Mouse (Mus musculus): ENCODE measurements around the gene Rag1. TPM values are rescaled to one million over a fixed set of nuclear protein-coding genes. Genes with fewer than 3 reads are reported as not detected.

The Rag1 gene
- total and polyA plus RNA-seq, 2 experiments from 2014 or later: 0.11 to 0.37 TPM

DNA sequence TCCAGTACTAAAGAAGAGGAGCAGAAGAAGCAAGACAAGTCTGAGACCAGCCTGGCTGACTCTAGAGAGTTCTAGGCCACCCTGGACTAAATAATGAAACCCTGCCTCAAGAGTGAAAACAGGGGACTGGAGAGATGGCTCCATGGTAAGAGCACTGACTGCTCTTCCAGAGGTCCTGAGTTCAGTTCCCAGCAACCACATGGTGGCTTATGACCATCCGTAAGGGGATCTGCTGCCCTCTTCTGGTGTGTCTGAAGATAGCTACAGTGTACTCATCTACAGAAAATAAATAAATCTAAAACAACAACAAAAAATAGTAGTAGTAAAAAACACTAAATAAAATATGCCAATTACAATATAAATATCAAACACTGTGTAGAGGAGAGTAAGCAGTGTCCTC is 3.5 kb downstream of the Rag1 start:
- no peaks in the 10 kb centered on the region for H3K36me3 ChIP-seq (ENCODE audit: insufficient read depth, low read length)
- TF ChIP-seq CTCF (IDR thresholded peaks at IDR 0.05; ENCODE audit: low read depth): no peak
- 0 out of 2 replicates have a peak, but pooled peaks cover 3% of the 10 kb centered on the region for H3K4me1 ChIP-seq (ENCODE audit: insufficient read depth, low read length)
- H3K9me3 ChIP-seq (ENCODE audit: low read length): no peaks in the 10 kb centered on the region
- H3K4me2 ChIP-seq (ENCODE audit: low read depth, low read length): no peak overlapping the region
- DNase-seq (ENCODE audit: low spot score): no peak
- H3K27me3 ChIP-seq (ENCODE audit: insufficient read depth, low read length): no peaks in the 10 kb centered on the region
- no peak overlapping the region for H3K4me3 ChIP-seq (ENCODE audit: low read length)
- H3K27ac ChIP-seq: no peak overlapping the region
- ATAC-seq: no peak
- H3K9ac ChIP-seq (replicated peaks; ENCODE audit: low read length): no peak overlapping the region
- 87% methylated on average over 1 of the region's 1 CpGs for WGBS

DNA sequence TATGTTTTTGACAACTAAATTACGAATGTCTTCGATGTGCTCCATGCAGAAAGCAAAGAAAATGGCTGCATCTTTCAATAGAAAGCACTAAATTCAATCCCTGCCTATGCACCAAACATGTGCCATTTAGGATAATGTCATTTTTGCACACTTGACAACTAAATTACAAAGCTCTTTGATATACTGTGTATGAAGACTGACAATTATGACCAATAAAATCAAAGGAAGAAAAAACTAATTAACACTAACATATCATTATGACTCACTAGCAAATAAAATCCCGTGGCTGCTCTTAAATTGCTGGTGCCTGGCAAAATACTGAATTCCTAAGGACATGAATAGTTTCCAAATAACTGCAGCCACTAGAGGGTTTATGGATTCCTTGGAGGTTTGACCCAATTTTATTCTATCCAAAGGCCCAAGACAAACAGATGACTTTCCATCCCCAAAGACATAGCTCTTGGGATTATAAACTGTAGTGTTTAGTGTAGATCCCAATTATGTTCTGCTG is 9.4 kb downstream of the Rag1 start:
- no peak for DNase-seq (ENCODE audit: low spot score)
- TF ChIP-seq CTCF (IDR thresholded peaks at IDR 0.05; ENCODE audit: low read depth): no peak
- H3K9me3 ChIP-seq (ENCODE audit: low read length): no peaks in the 10 kb centered on the region
- no peak overlapping the region for H3K4me2 ChIP-seq (ENCODE audit: low read depth, low read length)
- no peaks in the 10 kb centered on the region for H3K4me1 ChIP-seq (ENCODE audit: insufficient read depth, low read length)
- no peak overlapping the region for H3K4me3 ChIP-seq (ENCODE audit: low read length)
- no peaks in the 10 kb centered on the region for H3K36me3 ChIP-seq (ENCODE audit: insufficient read depth, low read length)
- ATAC-seq: no peak
- H3K27me3 ChIP-seq (ENCODE audit: insufficient read depth, low read length): no peaks in the 10 kb centered on the region
- H3K27ac ChIP-seq: no peak overlapping the region
- H3K9ac ChIP-seq (replicated peaks; ENCODE audit: low read length): no peak overlapping the region
- WGBS: 75% methylated on average over 3 of the region's 3 CpGs

DNA sequence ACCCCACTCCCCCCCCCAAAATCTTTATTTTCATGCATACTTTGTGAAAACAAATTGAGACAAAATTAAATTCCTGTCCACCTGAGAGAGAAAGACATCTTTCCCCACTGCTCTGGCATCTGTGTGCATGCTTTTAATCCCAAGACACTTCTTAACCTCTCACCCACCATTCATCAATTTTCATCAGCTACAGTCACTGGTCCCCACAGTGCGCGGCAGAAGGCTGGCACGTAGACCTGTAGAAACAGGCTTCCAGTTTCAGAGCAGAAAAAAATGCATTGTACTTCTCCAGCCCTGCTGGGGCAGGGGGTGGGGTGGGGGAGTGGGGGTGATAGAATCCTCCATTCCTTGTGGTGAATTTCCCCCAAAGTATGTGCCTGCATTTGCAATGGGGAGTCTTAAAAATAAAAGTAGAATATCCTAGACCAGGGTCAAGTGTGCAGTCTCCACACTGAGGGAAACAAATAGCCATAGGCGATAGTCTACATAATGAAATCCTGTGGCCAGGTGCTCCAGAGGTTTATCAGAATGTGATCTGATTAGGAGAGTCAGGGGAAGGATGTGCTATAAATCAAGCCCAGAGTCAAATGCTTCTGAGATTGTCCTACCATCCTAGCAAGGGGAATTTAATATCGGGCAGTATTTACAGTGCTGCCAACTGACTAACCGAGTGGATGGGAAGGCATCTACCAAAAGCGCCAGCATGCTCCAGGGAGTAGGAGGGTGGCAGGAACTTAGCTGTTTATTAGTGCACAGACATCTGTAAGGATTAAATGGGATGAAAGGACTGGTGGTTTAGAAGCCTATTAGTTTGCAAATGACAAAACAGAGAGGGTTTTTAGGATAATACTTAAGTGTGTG is 10.1 kb downstream of the Rag1 start:
- no peaks in the 10 kb centered on the region for H3K27me3 ChIP-seq (ENCODE audit: insufficient read depth, low read length)
- no peak overlapping the region for H3K4me3 ChIP-seq (ENCODE audit: low read length)
- DNase-seq (ENCODE audit: low spot score) (no peak), ATAC-seq (no peak)
- H3K36me3 ChIP-seq (ENCODE audit: insufficient read depth, low read length): no peaks in the 10 kb centered on the region
- no peak overlapping the region for H3K9ac ChIP-seq (replicated peaks; ENCODE audit: low read length)
- 50% methylated on average over 7 of the region's 7 CpGs for WGBS
- H3K4me1 ChIP-seq (ENCODE audit: insufficient read depth, low read length): no peaks in the 10 kb centered on the region
- no peak for TF ChIP-seq CTCF (IDR thresholded peaks at IDR 0.05; ENCODE audit: low read depth)
- no peaks in the 10 kb centered on the region for H3K9me3 ChIP-seq (ENCODE audit: low read length)
- H3K4me2 ChIP-seq (ENCODE audit: low read depth, low read length): no peak overlapping the region
- H3K27ac ChIP-seq: no peak overlapping the region

DNA sequence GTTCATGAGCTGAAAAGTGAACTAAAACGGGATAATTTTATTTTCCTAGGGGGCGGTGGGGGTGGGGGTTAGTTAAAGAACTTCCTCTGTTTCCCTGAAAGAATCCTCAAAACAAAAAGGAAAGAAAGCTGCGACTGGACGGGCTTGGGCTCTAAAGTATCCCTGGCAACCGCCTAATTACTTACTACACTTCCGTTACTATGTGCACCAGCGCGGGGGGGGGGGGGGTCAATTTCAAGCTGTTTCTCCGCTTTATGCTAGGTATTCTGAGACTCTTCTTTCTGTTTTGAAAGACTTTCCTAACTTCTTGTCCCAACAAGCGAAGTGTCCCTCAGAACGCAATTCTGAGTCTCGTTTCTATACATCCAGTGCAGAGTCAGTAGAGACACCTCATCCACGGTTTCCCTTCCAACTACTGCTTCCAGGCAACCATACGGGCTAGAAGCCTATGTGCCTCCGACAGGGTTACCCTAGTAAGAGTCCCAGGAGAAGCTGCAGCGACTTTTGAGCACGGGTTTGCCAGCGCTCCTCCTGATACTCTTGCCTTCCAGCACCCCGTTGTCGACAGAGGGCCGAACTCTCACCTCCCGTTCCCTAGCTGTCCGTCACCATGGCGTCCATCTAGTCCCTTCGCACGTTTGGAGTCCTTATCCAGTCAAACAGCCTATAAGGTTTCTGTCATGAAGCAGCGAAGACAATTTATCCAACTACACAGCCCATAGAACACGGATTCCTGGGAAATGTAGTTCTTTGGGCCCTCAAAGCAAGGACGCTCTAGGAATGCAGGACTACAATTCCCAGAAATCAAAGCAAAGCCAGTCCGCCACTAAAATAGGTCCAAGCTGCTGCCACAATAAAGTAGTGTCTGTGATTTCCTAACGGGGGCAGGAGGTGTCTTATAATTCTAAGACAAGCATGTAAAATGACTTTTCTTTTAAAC is 20.7 kb downstream of the Rag1 start:
- peak; percentile 99 for ATAC-seq
- H3K9me3 ChIP-seq (ENCODE audit: low read length): no peaks in the 10 kb centered on the region
- 2% methylated on average over 31 of the region's 31 CpGs for WGBS
- H3K27ac ChIP-seq: peak overlapping the region; percentile 87
- TF ChIP-seq CTCF (IDR thresholded peaks at IDR 0.05; ENCODE audit: low read depth): peak; percentile 25
- peak overlapping the region; percentile 65 for H3K9ac ChIP-seq (replicated peaks; ENCODE audit: low read length)
- H3K4me1 ChIP-seq (ENCODE audit: insufficient read depth, low read length): no peaks in the 10 kb centered on the region; the same call in 1 of the 2 replicates
- peak overlapping the region; percentile 66 for H3K4me2 ChIP-seq (ENCODE audit: low read depth, low read length)
- no peaks in the 10 kb centered on the region for H3K36me3 ChIP-seq (ENCODE audit: insufficient read depth, low read length)
- no peaks in the 10 kb centered on the region for H3K27me3 ChIP-seq (ENCODE audit: insufficient read depth, low read length)
- peak overlapping the region; percentile 83 for H3K4me3 ChIP-seq (ENCODE audit: low read length)
- DNase-seq (ENCODE audit: low spot score): peak; percentile 97

DNA sequence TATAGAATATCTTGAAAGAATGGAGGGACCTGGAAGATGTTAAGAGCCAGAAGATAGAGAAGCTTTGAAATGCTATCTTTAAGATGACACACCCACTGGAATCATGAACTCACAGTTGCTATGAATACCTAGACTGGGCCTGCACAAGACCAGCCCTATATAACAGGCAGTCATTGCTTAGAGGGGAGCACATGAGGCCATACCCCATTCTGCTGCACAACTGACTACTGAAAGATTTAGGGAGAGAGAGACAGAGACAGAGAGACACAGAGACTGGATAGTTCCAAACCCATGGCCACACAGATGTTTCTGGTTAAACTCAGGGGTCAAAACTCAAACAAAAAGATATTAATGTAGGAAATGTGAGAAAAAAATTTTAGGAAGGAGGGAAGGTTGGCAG is 22.1 kb downstream of the Rag1 start:
- Histone ChIP-seq H3K4me1 (ENCODE audit: insufficient read depth, low read length) (no peaks in the 10 kb centered on the region; the same call in 1 of the 2 replicates), H3K9ac (replicated peaks; ENCODE audit: low read length) (no peak overlapping the region), H3K27ac (no peak overlapping the region), H3K27me3 (ENCODE audit: insufficient read depth, low read length) (no peaks in the 10 kb centered on the region), H3K9me3 (ENCODE audit: low read length) (no peaks in the 10 kb centered on the region), H3K4me2 (ENCODE audit: low read depth, low read length) (peak overlapping the region; percentile 66; the same call in 1 of the 2 replicates), H3K36me3 (ENCODE audit: insufficient read depth, low read length) (no peaks in the 10 kb centered on the region), H3K4me3 (ENCODE audit: low read length) (no peak overlapping the region)
- DNase-seq (ENCODE audit: low spot score) (no peak), ATAC-seq (no peak)
- no peak for TF ChIP-seq CTCF (IDR thresholded peaks at IDR 0.05; ENCODE audit: low read depth)

DNA sequence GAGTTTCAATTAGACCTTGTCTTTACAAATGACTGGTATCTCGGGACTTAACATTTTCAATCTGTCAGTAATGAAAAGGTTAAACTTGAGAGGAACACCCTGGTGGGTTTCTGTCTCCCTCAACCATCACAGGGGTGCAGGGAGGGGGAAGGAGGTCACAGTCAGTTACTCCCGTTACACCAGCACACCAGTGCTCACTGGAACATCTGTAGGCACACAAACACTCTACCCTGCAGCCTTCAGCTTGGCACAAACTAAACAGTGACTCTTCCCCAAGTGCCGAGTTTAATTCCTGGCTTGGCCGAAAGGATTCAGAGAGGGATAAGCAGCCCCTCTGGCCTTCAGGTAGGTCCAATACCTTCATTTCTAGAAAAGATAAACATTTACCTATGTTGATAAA is 24.8 kb downstream of the Rag1 start, which contains the start of gene Rag2:
Gene Rag2, plus strand, starts transcription at position 193 of the 400 bp plus-strand sequence.
- no peaks in the 10 kb centered on the region for H3K36me3 ChIP-seq (ENCODE audit: insufficient read depth, low read length)
- H3K9ac ChIP-seq (replicated peaks; ENCODE audit: low read length): no peak within 1 kb of the TSS
- no peak for DNase-seq (ENCODE audit: low spot score)
- no peaks in the 10 kb centered on the region for H3K9me3 ChIP-seq (ENCODE audit: low read length)
- H3K27me3 ChIP-seq (ENCODE audit: insufficient read depth, low read length): no peaks in the 10 kb centered on the region
- no peak within 1 kb of the TSS for H3K27ac ChIP-seq
- WGBS: 64% methylated on average over 4 of the region's 4 CpGs
- H3K4me3 ChIP-seq (ENCODE audit: low read length): no peak within 1 kb of the TSS
- no peak for TF ChIP-seq CTCF (IDR thresholded peaks at IDR 0.05; ENCODE audit: low read depth)
- H3K4me1 ChIP-seq (ENCODE audit: insufficient read depth, low read length): peaks cover 6% of the 10 kb centered on the region; the same call in 1 of the 2 replicates
- no peak within 1 kb of the TSS for H3K4me2 ChIP-seq (ENCODE audit: low read depth, low read length)
- no peak for ATAC-seq
